Mouse (Mus musculus) embryonic fibroblast, embryonic 13.5 days (primary cell): ENCODE measurements around the gene Slc26a8.

Source experiments
- CTCF ChIP-seq: IDR thresholded peaks from 2 replicates; pipeline ENCODE4 v1.5.1; 2011; ENCODE audit warnings: mild to moderate bottlenecking, control low read depth, low read length, moderate library complexity, borderline replicate concordance; ENCODE audit not compliant: insufficient read depth
- POLR2A ChIP-seq: IDR thresholded peaks from 2 replicates; pipeline ENCODE4 v1.6.1; 2011; ENCODE audit warnings: low read depth, mild to moderate bottlenecking, control low read depth, low read length, moderate library complexity

DNA sequence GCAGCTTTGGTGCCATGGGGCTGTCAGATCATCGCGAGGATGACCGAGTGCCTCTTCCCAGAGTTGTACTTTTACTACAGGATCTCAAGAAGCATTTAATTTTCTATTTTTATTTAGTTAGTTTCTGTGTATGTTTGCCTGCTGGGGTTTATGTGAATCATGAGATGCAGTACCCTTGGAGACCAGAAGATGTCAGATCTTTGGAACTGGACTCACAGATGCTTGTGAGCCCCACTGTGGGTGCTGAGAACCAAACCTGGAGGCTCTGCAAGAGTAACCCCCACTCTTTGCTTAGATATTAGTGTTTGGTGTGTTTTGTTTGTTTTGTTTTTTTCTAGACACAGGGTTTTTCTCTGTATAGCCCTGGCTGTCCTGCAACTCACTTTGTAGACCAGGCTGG, 24.0 kb upstream of the Slc26a8 start:
- TF ChIP-seq POLR2A = no peak
- no peak for TF ChIP-seq CTCF
